11 mouse cellular contexts compared by ENCODE assay signal in genomic region chr19:32337708-32338107, GRCm38 (mm10). TPM values are rescaled to one million over a fixed set of nuclear protein-coding genes. Genes with fewer than 3 reads are reported as not detected.
A peak's percentile ranks its signal among the peaks of the same experiment; 100 is the strongest.
DNase-seq lines count a peak whose midpoint lies in the region; ATAC-seq and TF ChIP-seq lines count a peak whose summit lies in the region.
"Had no signal": no experiment of that assay in that cellular context is flagged by ENCODE, and none has a peak within 500 bp of the region (broad histone marks: within the 10 kb centered on the region; RNA-seq: fewer than 3 reads in every experiment).

No protein-coding gene starts in this region.

- intact Hi-C loops in heart, postnatal 14 days (cut with DNase I): no loop called here

- no peaks in the 10 kb centered on the region for H3K9me3 ChIP-seq in heart, embryonic 16.5 days (replicated peaks; ENCODE audit: control insufficient read depth, low read length)
- H3K9me3 ChIP-seq in intestine, embryonic 16.5 days (ENCODE audit: control insufficient read depth, low read length): no peaks in the 10 kb centered on the region
- no peaks in the 10 kb centered on the region for H3K9me3 ChIP-seq in hindbrain, embryonic 11.5 days (ENCODE audit: control insufficient read depth, low read length)
- H3K9me3 ChIP-seq: hindbrain, embryonic 12.5 days; midbrain, embryonic 12.5 days; neural tube, embryonic 15.5 days had no signal

- POLR2A ChIA-PET in Patski (lab: Charles Lee): no interaction called here

- peak overlapping the region; percentile 53 for H3K27ac ChIP-seq in heart, embryonic 16.5 days (ENCODE audit: low read length)
- peak overlapping the region; percentile 21; the same call in 1 of the 2 replicates for H3K27ac ChIP-seq in intestine, embryonic 16.5 days (ENCODE audit: low read length)
- no peak overlapping the region for H3K27ac ChIP-seq in hindbrain, embryonic 11.5 days (ENCODE audit: low read depth, low read length)
- H3K27ac ChIP-seq: hindbrain, embryonic 12.5 days; midbrain, embryonic 12.5 days; neural tube, embryonic 15.5 days had no signal

- no peak overlapping the region for H3K9ac ChIP-seq in heart, embryonic 16.5 days (ENCODE audit: low read length)
- no peak overlapping the region for H3K9ac ChIP-seq in intestine, embryonic 16.5 days (ENCODE audit: low read depth, low read length)
- no peak overlapping the region for H3K9ac ChIP-seq in hindbrain, embryonic 11.5 days (ENCODE audit: low read depth, low read length)
- H3K9ac ChIP-seq: hindbrain, embryonic 12.5 days; midbrain, embryonic 12.5 days; neural tube, embryonic 15.5 days had no signal

- CTCF ChIA-PET in Patski (lab: Charles Lee): interaction anchor here (1.0 to 1.3 kb wide), 3 partner anchors 9 to 18 kb away, joined by 4 read pairs; no protein-coding TSS in a partner anchor

- WGBS in heart, embryonic 16.5 days: 57% methylated on average over 6 of the region's 6 CpGs
- 30% methylated on average over 6 of the region's 6 CpGs for WGBS in intestine, embryonic 16.5 days
- WGBS in hindbrain, embryonic 11.5 days: 53% methylated on average over 6 of the region's 6 CpGs

- H3K4me1 ChIP-seq in heart, embryonic 16.5 days (ENCODE audit: control insufficient read depth, insufficient read depth, low read length): peaks cover 33% of the 10 kb centered on the region
- H3K4me1 ChIP-seq in intestine, embryonic 16.5 days (ENCODE audit: control insufficient read depth, insufficient read depth, low read length): peaks cover 11% of the 10 kb centered on the region
- no peaks in the 10 kb centered on the region for H3K4me1 ChIP-seq in hindbrain, embryonic 11.5 days (replicated peaks; ENCODE audit: control insufficient read depth, insufficient read depth, low read length)
- H3K4me1 ChIP-seq: hindbrain, embryonic 12.5 days had no signal

- no peak for ATAC-seq in heart, embryonic 16.5 days (replicated peaks; ENCODE audit: extremely low read depth, insufficient read depth, low FRiP score)
- ATAC-seq in Patski: peak; percentile 83
- peak; percentile 33; the same call in 1 of the 2 replicates for ATAC-seq in intestine, embryonic 16.5 days
- ATAC-seq in hindbrain, embryonic 11.5 days (ENCODE audit: low FRiP score): no peak
- no peak for ATAC-seq in cerebellum, adult (ENCODE audit: insufficient number of reproducible peaks, low FRiP score, low TSS enrichment)

- H3K4me2 ChIP-seq in heart, embryonic 16.5 days (ENCODE audit: low read depth, low read length): no peak overlapping the region
- no peak overlapping the region for H3K4me2 ChIP-seq in intestine, embryonic 16.5 days (ENCODE audit: low read depth, low read length)
- no peak overlapping the region for H3K4me2 ChIP-seq in hindbrain, embryonic 11.5 days (replicated peaks; ENCODE audit: low read depth, low read length)
- H3K4me2 ChIP-seq: hindbrain, embryonic 12.5 days; midbrain, embryonic 12.5 days; neural tube, embryonic 15.5 days had no signal

- DNase-seq in heart, postnatal 14 days: no peak
- DNase-seq in 3134 (ENCODE audit: extremely low read depth, insufficient read length, low spot score) (peak; percentile 31), Patski (ENCODE audit: low read depth, low spot score) (no peak)
- DNase-seq in hindbrain, embryonic 11.5 days (ENCODE audit: low spot score): no peak
- DNase-seq in layer of hippocampus, adult 18-20 months (ENCODE audit: low spot score in 2 of 2): no peak

- H3K36me3 ChIP-seq in heart, embryonic 16.5 days (ENCODE audit: control insufficient read depth, insufficient read depth): no peaks in the 10 kb centered on the region
- no peaks in the 10 kb centered on the region for H3K36me3 ChIP-seq in intestine, embryonic 16.5 days (ENCODE audit: control insufficient read depth, insufficient read depth, low read length)
- H3K36me3 ChIP-seq in hindbrain, embryonic 11.5 days (ENCODE audit: control insufficient read depth, insufficient read depth, low read length): no peaks in the 10 kb centered on the region
- H3K36me3 ChIP-seq: hindbrain, embryonic 12.5 days; midbrain, embryonic 12.5 days; neural tube, embryonic 15.5 days had no signal

- in situ Hi-C loops in Patski (cut with MboI; ENCODE audit: low pct_unique_long_range_greater_than_20kb): no loop called here

- TF ChIP-seq CTCF in Patski (IDR thresholded peaks at IDR 0.05): no peak

- no peaks in the 10 kb centered on the region for H3K27me3 ChIP-seq in heart, embryonic 16.5 days (ENCODE audit: control insufficient read depth, insufficient read depth, low read length)
- no peaks in the 10 kb centered on the region for H3K27me3 ChIP-seq in Patski
- no peaks in the 10 kb centered on the region for H3K27me3 ChIP-seq in intestine, embryonic 16.5 days (replicated peaks; ENCODE audit: control insufficient read depth, insufficient read depth, low read length)
- no peaks in the 10 kb centered on the region for H3K27me3 ChIP-seq in hindbrain, embryonic 11.5 days (ENCODE audit: control insufficient read depth, insufficient read depth, low read length)
- H3K27me3 ChIP-seq: hindbrain, embryonic 12.5 days; midbrain, embryonic 12.5 days; neural tube, embryonic 15.5 days had no signal

- no peak overlapping the region for H3K4me3 ChIP-seq in heart, embryonic 16.5 days (ENCODE audit: low read length)
- H3K4me3 ChIP-seq in intestine, embryonic 16.5 days (ENCODE audit: low read length): no peak overlapping the region
- no peak overlapping the region for H3K4me3 ChIP-seq in hindbrain, embryonic 11.5 days (ENCODE audit: low read depth, low read length)
- H3K4me3 ChIP-seq: hindbrain, embryonic 12.5 days; midbrain, embryonic 12.5 days; neural tube, embryonic 15.5 days had no signal

RNA-seq across cellular contexts. Expression of gene Sgms1, which starts 51.8 kb away (rescaled TPM):
- 40.1 and 41.3 TPM in 2 replicates for polyA plus RNA-seq in heart, embryonic 16.5 days (2015; fragmentation: Nextera tagmentation; extraction: Ambion mirVana)
- total RNA-seq in heart, postnatal 14 days (2021): 10 to 100 TPM; 75.1 to 77.5 TPM
- 26.2 TPM for polyA plus RNA-seq in Patski (2021)
- polyA plus RNA-seq in intestine, embryonic 16.5 days (2015; fragmentation: Nextera tagmentation; extraction: Ambion mirVana): 33.1 and 33.5 TPM in 2 replicates
- 12.8 and 17.4 TPM in 2 replicates for polyA plus RNA-seq in hindbrain, embryonic 11.5 days (2014; fragmentation: Nextera tagmentation; extraction: Ambion mirVana)
- total RNA-seq in layer of hippocampus, adult 18-20 months (2021): 10 to 100 TPM; 47.5 to 59.8 TPM

Comparison
In these comparisons a context has a peak if more than half of its experiments do, and no peak if none do; other contexts are left out.
1. ATAC-seq: peak in Patski (single experiment) and intestine, embryonic 16.5 days (single experiment); none in heart, embryonic 16.5 days (single experiment), hindbrain, embryonic 11.5 days (single experiment) and cerebellum, adult (single experiment).